ENCODE assay signal across 8 mouse cellular contexts in genomic region chr13:20937452-20937851, GRCm38 (mm10).
DNase-seq lines count a peak whose midpoint lies in the region; ATAC-seq and TF ChIP-seq lines count a peak whose summit lies in the region.

No protein-coding gene starts in this region.

- no peak overlapping the region for H3K9ac ChIP-seq in ES-E14 (ENCODE audit: insufficient read depth, low read depth, low read length, poor library complexity, severe bottlenecking)
- no peak overlapping the region for H3K9ac ChIP-seq in forebrain, embryonic 16.5 days (replicated peaks; ENCODE audit: low read depth, low read length)

- H3K4me2 ChIP-seq in forebrain, embryonic 16.5 days (ENCODE audit: low read length) = no peak overlapping the region

- 34% methylated on average over 5 of the region's 5 CpGs for WGBS in forebrain, embryonic 16.5 days
- 19% methylated on average over 5 of the region's 5 CpGs for WGBS in lung, adult 2 months

- H3K27me3 ChIP-seq in forebrain, embryonic 16.5 days (replicated peaks; ENCODE audit: control insufficient read depth, insufficient read depth, low read length) = no peaks in the 10 kb centered on the region

- H3K9me3 ChIP-seq in ES-E14 (ENCODE audit: control insufficient read depth, insufficient read depth, low read depth, low read length) = no peaks in the 10 kb centered on the region
- no peaks in the 10 kb centered on the region for H3K9me3 ChIP-seq in forebrain, embryonic 16.5 days (ENCODE audit: control insufficient read depth, low read length)

- TF ChIP-seq POLR2A in lung, adult 2 months (IDR thresholded peaks at IDR 0.05; ENCODE audit: borderline replicate concordance, extremely low read depth, low read depth, low read length) = no peak

- H3K4me1 ChIP-seq in ES-E14 (ENCODE audit: control insufficient read depth in 2 of 2, insufficient read depth in 2 of 2, low read length in 2 of 2, poor library complexity in 1 of 2) = peaks cover 3 to 6% of the 10 kb centered on the region in 2 experiments; a peak in 3 of 4 replicates
- H3K4me1 ChIP-seq in forebrain, embryonic 16.5 days (replicated peaks; ENCODE audit: control insufficient read depth, insufficient read depth, low read length) = 0 out of 2 replicates have a peak, but pooled peaks cover 2% of the 10 kb centered on the region
- no peaks in the 10 kb centered on the region for H3K4me1 ChIP-seq in lung, adult 2 months (ENCODE audit: control insufficient read depth, insufficient read depth, low read length)

- in situ Hi-C loops in ES-E14 (cut with MboI; ENCODE audit: low sequenced_read_pairs in 2 of 2, unreplicated experiment in 2 of 2) = no loop called here

- no peak overlapping the region; a peak in 1 of 4 replicates for H3K4me3 ChIP-seq in ES-E14 (ENCODE audit: insufficient read depth in 1 of 2, low read depth in 1 of 2, low read length in 2 of 2, poor library complexity in 1 of 2, severe bottlenecking in 1 of 2)
- H3K4me3 ChIP-seq in forebrain, embryonic 16.5 days (replicated peaks; ENCODE audit: low read length) = no peak overlapping the region
- no peak overlapping the region for H3K4me3 ChIP-seq in lung, adult 2 months (replicated peaks; ENCODE audit: extremely low read depth, low read depth, low read length)

- no peak overlapping the region for H3K27ac ChIP-seq in ES-E14 (ENCODE audit: insufficient read depth, low read depth, low read length, poor library complexity, severe bottlenecking)
- H3K27ac ChIP-seq in forebrain, embryonic 16.5 days (ENCODE audit: low read length) = no peak overlapping the region

- peak; percentile 50 for DNase-seq in A20 (ENCODE audit: low read depth, low spot score)
- DNase-seq in ES-E14 (ENCODE audit: low read depth, low spot score) = peak; percentile 72
- peak; percentile 25 for DNase-seq in cerebellum, adult 11-12 months
- DNase-seq in kidney, postnatal 14 days = peak; percentile 58
- DNase-seq in lung, adult 2 months = peak; percentile 73
- peak; percentile 47 for DNase-seq in right cerebral cortex, postnatal 14 days

- no peaks in the 10 kb centered on the region for H3K36me3 ChIP-seq in ES-E14 (ENCODE audit: control insufficient read depth, insufficient read depth, low read length, poor library complexity, severe bottlenecking)
- H3K36me3 ChIP-seq in forebrain, embryonic 16.5 days (ENCODE audit: control insufficient read depth, insufficient read depth) = no peaks in the 10 kb centered on the region

- TF ChIP-seq CTCF in lung, adult 2 months (IDR thresholded peaks at IDR 0.05; ENCODE audit: insufficient read depth, low read length) = peak; percentile 81

- ATAC-seq in forebrain, embryonic 16.5 days = peak; percentile 55; the same call in 1 of the 2 replicates
- ATAC-seq in inflammation-experienced regulatory T-cells, adult 6 months = no peak

TF ChIP-seq in ES-E14, 5 proteins besides CTCF, POLR2A, EP300 and RAD21:
- TF ChIP-seq HCFC1 (IDR thresholded peaks at IDR 0.05; ENCODE audit: borderline replicate concordance, insufficient read depth, low read length) (no peak), ZNF384 (IDR thresholded peaks at IDR 0.05; ENCODE audit: low read depth, low read length) (peak; percentile 72), ZC3H11A (IDR thresholded peaks at IDR 0.05; ENCODE audit: borderline replicate concordance, low read depth, low read length) (peak; percentile 86)
